Mouse (Mus musculus): ENCODE measurements around the gene Gcc2. TPM values are rescaled to one million over a fixed set of nuclear protein-coding genes. Genes with fewer than 3 reads are reported as not detected.
"Not testable (repeated sequence)": the region's sequence is repeated elsewhere in the genome, so short reads cannot be mapped to it uniquely, and the experiment has no call there.

Gcc2 gene
- polyA plus RNA-seq, 1 experiment = not detected

GRCm38 (mm10) chr10:58214934-58215333, 40.4 kb upstream of the Gcc2 start:
- no peak overlapping the region for H3K27ac ChIP-seq (ENCODE audit: insufficient read depth, low read depth, low read length)
- TF ChIP-seq POLR2A (IDR thresholded peaks at IDR 0.05; ENCODE audit: insufficient read depth, low read depth, low read length) = no peak
- TF ChIP-seq CTCF (IDR thresholded peaks at IDR 0.05; ENCODE audit: insufficient read depth, low read depth, low read length) = no peak
- WGBS = 78% methylated on average over 5 of the region's 5 CpGs
- H3K4me3 ChIP-seq (ENCODE audit: insufficient read depth, low read depth, low read length) = no peak overlapping the region
- H3K4me1 ChIP-seq (ENCODE audit: control insufficient read depth, insufficient read depth, low read length) = no peaks in the 10 kb centered on the region

GRCm38 (mm10) chr10:58215353-58215752, 39.9 kb upstream of the Gcc2 start:
- Histone ChIP-seq H3K4me1 (ENCODE audit: control insufficient read depth, insufficient read depth, low read length) (no peaks in the 10 kb centered on the region), H3K4me3 (ENCODE audit: insufficient read depth, low read depth, low read length) (no peak overlapping the region), H3K27ac (ENCODE audit: insufficient read depth, low read depth, low read length) (no peak overlapping the region)
- no peak for TF ChIP-seq POLR2A (IDR thresholded peaks at IDR 0.05; ENCODE audit: insufficient read depth, low read depth, low read length)
- no peak for TF ChIP-seq CTCF (IDR thresholded peaks at IDR 0.05; ENCODE audit: insufficient read depth, low read depth, low read length)
- 90% methylated on average over 1 of the region's 1 CpGs for WGBS

GRCm38 (mm10) chr10:58217366-58217765, 37.9 kb upstream of the Gcc2 start:
- Histone ChIP-seq H3K4me1 (ENCODE audit: control insufficient read depth, insufficient read depth, low read length) (no peaks in the 10 kb centered on the region), H3K4me3 (ENCODE audit: insufficient read depth, low read depth, low read length) (no peak overlapping the region), H3K27ac (ENCODE audit: insufficient read depth, low read depth, low read length) (no peak overlapping the region)
- WGBS = 87% methylated on average over 3 of the region's 3 CpGs
- TF ChIP-seq POLR2A (IDR thresholded peaks at IDR 0.05; ENCODE audit: insufficient read depth, low read depth, low read length) (no peak), CTCF (IDR thresholded peaks at IDR 0.05; ENCODE audit: insufficient read depth, low read depth, low read length) (no peak)

- H3K27ac ChIP-seq (ENCODE audit: insufficient read depth, low read depth, low read length) = no peak overlapping the region
- no peaks in the 10 kb centered on the region for H3K4me1 ChIP-seq (ENCODE audit: control insufficient read depth, insufficient read depth, low read length)
- TF ChIP-seq CTCF (IDR thresholded peaks at IDR 0.05; ENCODE audit: insufficient read depth, low read depth, low read length) (no peak), POLR2A (IDR thresholded peaks at IDR 0.05; ENCODE audit: insufficient read depth, low read depth, low read length) (no peak)
- WGBS = 83% methylated on average over 6 of the region's 6 CpGs
- H3K4me3 ChIP-seq (ENCODE audit: insufficient read depth, low read depth, low read length) = no peak overlapping the region
These were observed 34.6 kb upstream of the Gcc2 start for GRCm38 (mm10) chr10:58220726-58221125.

- 96% methylated on average over 2 of the region's 2 CpGs for WGBS
These were observed 33.7 kb upstream of the Gcc2 start for GRCm38 (mm10) chr10:58221571-58221970.

GRCm38 (mm10) chr10:58223161-58223560, 32.1 kb upstream of the Gcc2 start:
- not testable (repeated sequence) for H3K4me3 ChIP-seq (ENCODE audit: insufficient read depth, low read depth, low read length); H3K27ac ChIP-seq (ENCODE audit: insufficient read depth, low read depth, low read length); H3K4me1 ChIP-seq (ENCODE audit: control insufficient read depth, insufficient read depth, low read length)
- WGBS = 79% methylated on average over 4 of the region's 6 CpGs

More at GRCm38 (mm10) chr10:58221571-58221970, 33.7 kb upstream of the Gcc2 start:
- not testable (repeated sequence) for H3K27ac ChIP-seq (ENCODE audit: insufficient read depth, low read depth, low read length); H3K4me1 ChIP-seq (ENCODE audit: control insufficient read depth, insufficient read depth, low read length); H3K4me3 ChIP-seq (ENCODE audit: insufficient read depth, low read depth, low read length)

- not testable (repeated sequence) for H3K27ac ChIP-seq (ENCODE audit: insufficient read depth, low read depth, low read length); H3K4me1 ChIP-seq (ENCODE audit: control insufficient read depth, insufficient read depth, low read length); H3K4me3 ChIP-seq (ENCODE audit: insufficient read depth, low read depth, low read length)
- WGBS = 87% methylated on average over 31 of the region's 31 CpGs
These were observed 31.1 kb upstream of the Gcc2 start for GRCm38 (mm10) chr10:58223972-58224805.

- H3K4me3 ChIP-seq (ENCODE audit: insufficient read depth, low read depth, low read length); H3K27ac ChIP-seq (ENCODE audit: insufficient read depth, low read depth, low read length); H3K4me1 ChIP-seq (ENCODE audit: control insufficient read depth, insufficient read depth, low read length): not testable (repeated sequence)
- WGBS = 87% methylated on average over 18 of the region's 18 CpGs
These were observed 30.2 kb upstream of the Gcc2 start, which contains the start of gene AW822073 for GRCm38 (mm10) chr10:58224827-58225785. Gene AW822073 (minus strand): TSS chr10:58224930.

GRCm38 (mm10) chr10:58226357-58226756, 28.9 kb upstream of the Gcc2 start:
- 80% methylated on average over 4 of the region's 4 CpGs for WGBS
- not testable (repeated sequence) for H3K4me1 ChIP-seq (ENCODE audit: control insufficient read depth, insufficient read depth, low read length); H3K4me3 ChIP-seq (ENCODE audit: insufficient read depth, low read depth, low read length); H3K27ac ChIP-seq (ENCODE audit: insufficient read depth, low read depth, low read length)

- H3K27ac ChIP-seq (ENCODE audit: insufficient read depth, low read depth, low read length); H3K4me1 ChIP-seq (ENCODE audit: control insufficient read depth, insufficient read depth, low read length); H3K4me3 ChIP-seq (ENCODE audit: insufficient read depth, low read depth, low read length): not testable (repeated sequence)
- 86% methylated on average over 2 of the region's 6 CpGs for WGBS
These were observed 27.5 kb upstream of the Gcc2 start for GRCm38 (mm10) chr10:58227798-58228197.

GRCm38 (mm10) chr10:58230021-58230420, 25.3 kb upstream of the Gcc2 start:
- 62% methylated on average over 3 of the region's 3 CpGs for WGBS
- H3K4me3 ChIP-seq (ENCODE audit: insufficient read depth, low read depth, low read length); H3K27ac ChIP-seq (ENCODE audit: insufficient read depth, low read depth, low read length); H3K4me1 ChIP-seq (ENCODE audit: control insufficient read depth, insufficient read depth, low read length): not testable (repeated sequence)

- not testable (repeated sequence) for H3K4me1 ChIP-seq (ENCODE audit: control insufficient read depth, insufficient read depth, low read length); H3K27ac ChIP-seq (ENCODE audit: insufficient read depth, low read depth, low read length); H3K4me3 ChIP-seq (ENCODE audit: insufficient read depth, low read depth, low read length)
- WGBS = 83% methylated on average over 5 of the region's 7 CpGs
These were observed 24.2 kb upstream of the Gcc2 start for GRCm38 (mm10) chr10:58231088-58231487.
